Mouse (Mus musculus): ENCODE results near the gene Kcnab3. TPM values are rescaled to one million over a fixed set of nuclear protein-coding genes. Genes with fewer than 3 reads are reported as not detected.

The Kcnab3 gene
- polyA plus RNA-seq, 1 experiment from 2014 or later: 2.7 TPM

- Histone ChIP-seq H3K27ac (no peak overlapping the region), H3K27me3 (ENCODE audit: insufficient read depth, poor library complexity, severe bottlenecking) (no peaks in the 10 kb centered on the region), H3K4me3 (no peak overlapping the region), H3K36me3 (peaks cover 36% of the 10 kb centered on the region), H3K9me3 (no peaks in the 10 kb centered on the region), H3K4me1 (replicated peaks) (no peaks in the 10 kb centered on the region)
- no peak for DNase-seq (ENCODE audit: low spot score)
- WGBS: 84% methylated on average over 3 of the region's 3 CpGs
These were observed 53.5 kb downstream of the Kcnab3 start for GRCm38 (mm10) chr11:69379600-69379999.

- 86% methylated on average over 6 of the region's 6 CpGs for whole genome bisulfite sequencing
- Histone ChIP-seq H3K27ac (no peak overlapping the region), H3K4me3 (no peak overlapping the region)
These were observed 55.3 kb downstream of the Kcnab3 start for GRCm38 (mm10) chr11:69381356-69381755.

More at GRCm38 (mm10) chr11:69381356-69381755, 55.3 kb downstream of the Kcnab3 start:
- DNase-seq (ENCODE audit: low spot score): no peak
- Histone ChIP-seq H3K4me1 (replicated peaks) (no peaks in the 10 kb centered on the region), H3K36me3 (peaks cover 30% of the 10 kb centered on the region), H3K9me3 (no peaks in the 10 kb centered on the region), H3K27me3 (ENCODE audit: insufficient read depth, poor library complexity, severe bottlenecking) (no peaks in the 10 kb centered on the region)

Other genes with a start within 250 kb of the Kcnab3 start
- gene Vamp2, start 237.8 kb upstream of the Kcnab3 start, polyA plus RNA-seq (2016; fragmentation: Nextera tagmentation; extraction: Ambion mirVana): 67.1 and 108 TPM in 2 replicates
- 7.8 and 9.8 TPM in 2 replicates for gene Per1, start 231.0 kb upstream of the Kcnab3 start, polyA plus RNA-seq (2016; fragmentation: Nextera tagmentation; extraction: Ambion mirVana)
- 0.14 and 0.48 TPM in 2 replicates for gene Hes7, start 205.9 kb upstream of the Kcnab3 start, polyA plus RNA-seq (2016; fragmentation: Nextera tagmentation; extraction: Ambion mirVana)
- gene 9130213A22Rik, start 203.7 kb upstream of the Kcnab3 start, polyA plus RNA-seq (2016; fragmentation: Nextera tagmentation; extraction: Ambion mirVana): 0.13 TPM in 1 of 2 replicates, not detected in the other
- 0.22 TPM in 1 of 2 replicates, not detected in the other for gene Aloxe3, start 200.4 kb upstream of the Kcnab3 start, polyA plus RNA-seq (2016; fragmentation: Nextera tagmentation; extraction: Ambion mirVana)
- not detected in 2 replicates for gene Alox12b, start 169.3 kb upstream of the Kcnab3 start, polyA plus RNA-seq (2016; fragmentation: Nextera tagmentation; extraction: Ambion mirVana)
- gene Alox8, start 128.4 kb upstream of the Kcnab3 start, polyA plus RNA-seq (2016; fragmentation: Nextera tagmentation; extraction: Ambion mirVana): 0.10 TPM in 1 of 2 replicates, not detected in the other
- gene Gucy2e, start 89.2 kb upstream of the Kcnab3 start, polyA plus RNA-seq (2016; fragmentation: Nextera tagmentation; extraction: Ambion mirVana): 0.06 and 0.09 TPM in 2 replicates
- gene Cntrob, start 2.5 kb upstream of the Kcnab3 start, polyA plus RNA-seq (2016; fragmentation: Nextera tagmentation; extraction: Ambion mirVana): 34.2 and 36.7 TPM in 2 replicates
- 189 and 208 TPM in 2 replicates for gene Trappc1, start 2.3 kb upstream of the Kcnab3 start, polyA plus RNA-seq (2016; fragmentation: Nextera tagmentation; extraction: Ambion mirVana)
- gene Rnf227, start 14.2 kb downstream of the Kcnab3 start, polyA plus RNA-seq (2016; fragmentation: Nextera tagmentation; extraction: Ambion mirVana): 18.0 and 19.9 TPM in 2 replicates
- 45.1 and 46.9 TPM in 2 replicates for gene Chd3, start 43.1 kb downstream of the Kcnab3 start, polyA plus RNA-seq (2016; fragmentation: Nextera tagmentation; extraction: Ambion mirVana)
- 148 and 159 TPM in 2 replicates for gene Naa38, start 69.2 kb downstream of the Kcnab3 start, polyA plus RNA-seq (2016; fragmentation: Nextera tagmentation; extraction: Ambion mirVana)
- gene Cyb5d1, start 69.4 kb downstream of the Kcnab3 start, polyA plus RNA-seq (2016; fragmentation: Nextera tagmentation; extraction: Ambion mirVana): 47.2 and 51.7 TPM in 2 replicates
- gene Tmem88, start 72.0 kb downstream of the Kcnab3 start, polyA plus RNA-seq (2016; fragmentation: Nextera tagmentation; extraction: Ambion mirVana): 22.1 and 22.2 TPM in 2 replicates
- 37.9 and 43.4 TPM in 2 replicates for gene Kdm6b, start 87.4 kb downstream of the Kcnab3 start, polyA plus RNA-seq (2016; fragmentation: Nextera tagmentation; extraction: Ambion mirVana)
- 2.0 and 2.6 TPM in 2 replicates for gene Dnah2, start 222.9 kb downstream of the Kcnab3 start, polyA plus RNA-seq (2016; fragmentation: Nextera tagmentation; extraction: Ambion mirVana)
- 61.9 and 67.2 TPM in 2 replicates for gene Efnb3, start 233.9 kb downstream of the Kcnab3 start, polyA plus RNA-seq (2016; fragmentation: Nextera tagmentation; extraction: Ambion mirVana)

Data from hindbrain, embryonic 10.5 days (tissue).